Mouse (Mus musculus) forebrain, embryonic 13.5 days (tissue): ENCODE results near the gene Lhx8. TPM values are rescaled to one million over a fixed set of nuclear protein-coding genes. Genes with fewer than 3 reads are reported as not detected.

Experiments
- ATAC-seq: fragments of 200-750 bp; cut with Nextera tagmentation; 2 replicates; pipeline ENCODE4 v1.8.0; 2017
- H3K27ac ChIP-seq: fragments of 300-500 bp; sonication (generic); 2 replicates; pipeline ENCODE4 v1.5.1; 2015; ENCODE audit warnings: inconsistent platforms, mild to moderate bottlenecking, moderate library complexity
- H3K27me3 ChIP-seq: fragments of 300-500 bp; sonication (generic); 2 replicates; pipeline ENCODE4 v1.6.1; 2015; ENCODE audit warnings: mild to moderate bottlenecking, inconsistent platforms
- H3K36me3 ChIP-seq: fragments of 300-500 bp; sonication (generic); 2 replicates; pipeline ENCODE4 v1.6.1; 2015; ENCODE audit warnings: mild to moderate bottlenecking, inconsistent platforms; ENCODE audit not compliant: poor library complexity, severe bottlenecking
- H3K4me1 ChIP-seq: fragments of 300-500 bp; sonication (generic); 2 replicates; pipeline ENCODE4 v1.6.1; 2015; ENCODE audit warnings: inconsistent platforms
- H3K4me2 ChIP-seq: fragments of 300-500 bp; sonication (generic); 2 replicates; pipeline ENCODE4 v1.6.1; 2015; ENCODE audit warnings: inconsistent platforms, mild to moderate bottlenecking, moderate library complexity
- H3K4me3 ChIP-seq: fragments of 300-500 bp; sonication (generic); 2 replicates; pipeline ENCODE4 v1.5.1; 2015; ENCODE audit warnings: mild to moderate bottlenecking, inconsistent platforms
- H3K9ac ChIP-seq: fragments of 300-500 bp; sonication (generic); 2 replicates; pipeline ENCODE4 v1.6.1; 2015; ENCODE audit warnings: mild to moderate bottlenecking, inconsistent platforms
- H3K9me3 ChIP-seq: fragments of 300-500 bp; sonication (generic); replicated peaks from 2 replicates; pipeline ENCODE4 v1.6.1; 2016; ENCODE audit warnings: inconsistent platforms
- WGBS: fragments of 180-500 bp; shearing (Covaris S2); methylation state at CpG from one replicate; pipeline ENCODE4 v1.1.7; 2015; 5-methylcytosine and 5-hydroxymethylcytosine counted together
- polyA plus RNA-seq: library from polyadenylated mRNA; unstranded; fragments of >200 nt; fragmentation: Nextera tagmentation; extraction: Ambion mirVana; gene quantifications from 2 replicates; pipeline ENCODE4 v1.2.1, GENCODE M21; 2015

Lhx8 gene
- polyA plus RNA-seq: 15.7 and 24.5 TPM in 2 replicates

DNA sequence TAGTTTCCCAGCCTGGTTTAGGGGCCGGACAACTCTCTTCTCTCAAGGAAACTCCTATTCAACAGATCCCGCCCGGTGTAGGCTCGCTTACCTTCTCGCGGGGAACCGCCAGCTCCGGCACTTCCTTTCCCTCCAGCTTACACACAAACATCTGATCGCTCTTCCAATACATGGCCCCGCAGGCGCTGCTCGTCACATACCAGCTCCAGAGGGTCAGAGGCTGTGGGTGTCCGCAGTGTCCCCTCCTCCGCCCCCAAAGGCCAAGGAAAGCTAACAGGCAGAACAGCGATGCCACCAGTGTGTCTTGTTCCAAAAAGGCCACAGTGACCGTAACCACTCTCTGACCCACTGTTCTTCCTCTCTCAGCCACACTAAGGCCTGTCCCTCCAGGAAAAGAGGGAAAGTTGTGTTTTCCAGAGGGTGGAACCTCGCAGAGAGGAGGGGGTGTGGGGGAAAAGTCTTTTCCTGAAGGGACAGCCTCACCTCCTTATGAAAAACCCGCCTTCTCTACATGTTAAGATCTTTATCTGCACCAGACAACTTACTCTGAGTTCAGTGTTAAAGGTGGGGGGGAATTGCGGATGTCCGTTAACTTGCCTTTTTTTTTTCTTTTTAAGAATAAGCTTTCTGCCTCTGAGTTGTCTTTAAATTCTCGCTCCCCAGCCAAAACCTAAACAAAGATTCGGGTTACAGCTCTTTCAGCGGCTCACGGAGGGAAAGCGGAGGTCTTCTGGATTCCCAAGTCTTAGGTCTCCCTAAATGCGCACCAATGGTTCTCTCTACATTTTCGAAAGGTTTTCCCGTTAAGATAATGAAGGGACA lies at the start of gene Lhx8:
Lhx8 (minus strand) TSS at position 479 of the 822 bp plus-strand sequence.
- Histone ChIP-seq H3K4me1 (peaks cover 35% of the 10 kb centered on the region), H3K27me3 (peaks cover 90% of the 10 kb centered on the region), H3K27ac (peak within 1 kb of the TSS; percentile 75), H3K9ac (peak within 1 kb of the TSS; percentile 54), H3K36me3 (no peaks in the 10 kb centered on the region), H3K9me3 (no peaks in the 10 kb centered on the region), H3K4me3 (peak within 1 kb of the TSS; percentile 40), H3K4me2 (peak within 1 kb of the TSS; percentile 75)
- ATAC-seq: no peak
- WGBS: under 1% methylated on average over 28 of the region's 28 CpGs

DNA sequence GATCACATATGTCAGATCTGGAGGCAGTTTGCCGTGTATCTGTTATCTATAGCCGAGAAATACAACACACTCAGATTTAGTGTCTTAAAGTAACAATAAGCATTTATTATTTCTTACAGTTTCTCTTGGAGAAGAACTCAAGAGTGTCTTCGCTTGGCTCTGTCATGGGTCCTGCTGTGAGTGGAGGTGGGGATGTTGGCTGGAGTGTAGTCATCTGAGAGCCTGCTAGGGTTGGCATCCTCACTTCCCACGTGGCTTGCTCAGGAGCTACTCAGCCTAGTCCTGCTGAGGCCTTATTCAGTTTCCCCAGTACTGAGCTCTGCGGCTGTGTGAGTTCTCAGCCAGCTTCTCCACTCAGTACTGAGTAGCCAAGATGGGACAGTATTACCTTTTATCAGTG lies 43.1 kb upstream of the Lhx8 start:
- Histone ChIP-seq H3K27ac (no peak overlapping the region), H3K27me3 (0 out of 2 replicates have a peak, but pooled peaks cover 2% of the 10 kb centered on the region), H3K4me3 (no peak overlapping the region), H3K4me1 (no peaks in the 10 kb centered on the region), H3K9me3 (no peaks in the 10 kb centered on the region), H3K36me3 (no peaks in the 10 kb centered on the region), H3K9ac (no peak overlapping the region), H3K4me2 (no peak overlapping the region)
- WGBS: 78% methylated on average over 5 of the region's 5 CpGs
- ATAC-seq: no peak; the same call in 1 of the 2 replicates

DNA sequence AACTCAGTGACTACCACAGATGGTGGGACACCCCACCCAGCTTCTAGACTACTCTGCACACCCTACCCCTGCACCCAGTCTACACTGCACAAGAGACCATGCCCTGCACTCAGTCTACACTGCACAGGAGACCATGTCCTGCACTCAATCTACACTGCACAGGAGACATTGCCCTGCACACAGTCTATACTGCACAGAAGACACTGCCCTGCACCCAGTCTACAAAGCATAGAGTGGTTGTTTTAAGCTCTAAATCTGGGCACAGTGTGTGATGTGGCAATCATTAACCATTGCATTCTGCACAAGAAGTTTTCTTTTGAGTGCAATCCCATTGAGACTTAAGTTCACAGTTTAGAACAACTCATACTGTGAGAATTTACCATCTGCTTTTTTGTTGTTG lies 42.2 kb upstream of the Lhx8 start:
- ATAC-seq: no peak
- no peak overlapping the region for H3K27ac ChIP-seq

DNA sequence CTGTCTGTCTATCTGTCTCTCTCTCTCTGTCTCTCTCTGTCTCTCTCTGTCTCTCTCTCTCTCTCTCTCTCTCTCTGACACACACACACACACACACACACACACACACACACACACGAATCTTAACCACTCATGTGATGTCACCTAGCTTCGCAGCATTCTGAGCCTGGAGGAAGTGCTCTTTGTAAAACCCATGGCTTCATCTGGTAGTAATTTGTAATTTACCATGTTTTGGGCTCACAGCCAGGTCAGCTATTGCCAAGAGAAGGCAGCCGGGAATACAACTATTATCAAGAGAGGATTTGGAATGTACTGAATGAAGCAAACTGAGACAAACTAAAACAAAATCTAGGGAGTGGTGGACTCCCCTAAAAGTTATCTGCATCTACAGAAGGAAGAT lies 36.9 kb upstream of the Lhx8 start:
- ATAC-seq: 0 out of 2 replicates have a peak, but pooled peaks have one; percentile 38
- WGBS: 42% methylated on average over 3 of the region's 3 CpGs
- H3K4me3 ChIP-seq: no peak overlapping the region
- H3K36me3 ChIP-seq: no peaks in the 10 kb centered on the region
- H3K4me1 ChIP-seq: no peaks in the 10 kb centered on the region
- no peaks in the 10 kb centered on the region for H3K27me3 ChIP-seq
- H3K9ac ChIP-seq: no peak overlapping the region
- no peak overlapping the region for H3K4me2 ChIP-seq
- H3K27ac ChIP-seq: no peak overlapping the region
- no peaks in the 10 kb centered on the region for H3K9me3 ChIP-seq

More for the DNA sequence above, 42.2 kb upstream of the Lhx8 start:
- Histone ChIP-seq H3K4me1 (no peaks in the 10 kb centered on the region), H3K36me3 (no peaks in the 10 kb centered on the region), H3K4me2 (no peak overlapping the region), H3K4me3 (no peak overlapping the region), H3K27me3 (0 out of 2 replicates have a peak, but pooled peaks cover 2% of the 10 kb centered on the region), H3K9ac (no peak overlapping the region), H3K9me3 (no peaks in the 10 kb centered on the region)

DNA sequence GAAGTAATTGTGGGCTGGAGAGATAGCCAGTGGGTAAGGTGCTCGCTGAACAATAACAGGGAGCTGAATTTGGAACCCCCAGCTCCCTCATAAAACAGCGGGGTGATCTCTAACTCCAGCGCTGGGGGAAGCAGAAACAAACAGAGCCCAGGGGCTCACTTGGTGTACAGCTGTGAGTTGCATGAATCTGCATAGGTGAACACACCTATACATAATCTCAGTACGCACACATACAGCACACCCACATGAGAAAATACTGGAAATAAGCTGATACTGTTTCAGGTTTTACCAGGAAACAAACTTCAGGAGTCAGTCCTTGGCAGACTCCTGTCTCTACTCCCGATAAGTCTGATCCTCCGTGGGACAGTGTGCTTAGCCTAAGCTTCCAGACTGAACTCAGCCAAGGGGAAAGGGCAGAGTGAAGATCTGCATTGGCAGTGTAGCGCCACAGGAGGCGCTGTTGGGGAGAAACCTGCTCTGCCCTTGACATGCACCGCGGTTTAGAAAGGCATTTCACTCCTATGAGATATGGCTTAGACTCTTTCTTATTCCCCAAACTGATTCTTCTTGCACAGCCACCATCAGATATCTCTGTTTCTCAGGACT lies 34.2 kb upstream of the Lhx8 start:
- Histone ChIP-seq H3K9me3 (no peaks in the 10 kb centered on the region), H3K4me1 (no peaks in the 10 kb centered on the region), H3K27me3 (no peaks in the 10 kb centered on the region), H3K36me3 (no peaks in the 10 kb centered on the region), H3K4me3 (no peak overlapping the region), H3K4me2 (no peak overlapping the region), H3K9ac (no peak overlapping the region), H3K27ac (no peak overlapping the region)
- WGBS: 26% methylated on average over 10 of the region's 10 CpGs
- no peak for ATAC-seq

DNA sequence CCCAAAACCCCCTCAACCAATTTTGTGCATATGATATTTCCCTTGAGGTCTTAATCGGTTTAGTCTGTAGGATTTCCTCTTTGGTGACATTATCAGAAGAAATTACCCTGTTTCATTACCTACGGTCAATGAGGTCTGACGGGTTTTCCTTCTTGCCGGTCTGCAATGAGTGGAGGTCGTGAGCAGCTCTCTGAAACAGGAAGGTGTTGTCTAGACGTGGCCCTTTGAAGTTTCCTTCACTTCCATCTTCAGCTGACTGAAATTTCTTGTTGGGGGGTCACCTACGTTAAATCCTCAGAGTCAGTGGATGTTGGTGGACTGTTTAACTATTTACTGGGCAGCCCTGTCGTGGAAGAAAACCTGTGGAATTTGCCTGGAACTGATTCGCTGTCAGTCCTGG lies 33.0 kb upstream of the Lhx8 start:
- Histone ChIP-seq H3K9me3 (no peaks in the 10 kb centered on the region), H3K4me1 (no peaks in the 10 kb centered on the region), H3K9ac (no peak overlapping the region), H3K4me3 (no peak overlapping the region), H3K36me3 (no peaks in the 10 kb centered on the region), H3K27me3 (no peaks in the 10 kb centered on the region), H3K4me2 (no peak overlapping the region), H3K27ac (no peak overlapping the region)
- 83% methylated on average over 9 of the region's 9 CpGs for WGBS
- ATAC-seq: no peak

DNA sequence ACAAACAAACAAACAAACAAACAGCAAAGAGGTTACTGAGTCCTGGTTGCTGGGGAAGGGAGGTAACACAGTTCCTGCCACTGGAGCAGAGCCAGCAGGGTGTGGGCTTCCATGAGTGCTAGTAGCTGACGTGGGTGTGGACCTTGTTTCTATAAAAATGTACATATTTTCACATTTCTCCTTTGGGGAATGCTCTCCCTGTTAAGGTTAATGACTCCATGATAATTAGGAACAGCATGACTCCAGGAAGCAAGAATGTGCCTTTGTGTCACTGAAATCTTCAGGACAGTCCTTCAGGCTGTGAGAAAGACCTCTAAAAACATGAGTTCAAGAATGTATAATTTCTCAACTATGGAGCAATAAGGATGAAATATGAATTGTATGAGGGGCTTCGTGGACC lies 28.8 kb upstream of the Lhx8 start:
- no peaks in the 10 kb centered on the region for H3K36me3 ChIP-seq
- H3K4me3 ChIP-seq: no peak overlapping the region
- no peak overlapping the region for H3K9ac ChIP-seq
- 67% methylated on average over 2 of the region's 2 CpGs for WGBS
- no peaks in the 10 kb centered on the region for H3K27me3 ChIP-seq
- H3K4me2 ChIP-seq: no peak overlapping the region
- no peak overlapping the region for H3K27ac ChIP-seq
- H3K4me1 ChIP-seq: no peaks in the 10 kb centered on the region
- no peak for ATAC-seq
- H3K9me3 ChIP-seq: no peaks in the 10 kb centered on the region

DNA sequence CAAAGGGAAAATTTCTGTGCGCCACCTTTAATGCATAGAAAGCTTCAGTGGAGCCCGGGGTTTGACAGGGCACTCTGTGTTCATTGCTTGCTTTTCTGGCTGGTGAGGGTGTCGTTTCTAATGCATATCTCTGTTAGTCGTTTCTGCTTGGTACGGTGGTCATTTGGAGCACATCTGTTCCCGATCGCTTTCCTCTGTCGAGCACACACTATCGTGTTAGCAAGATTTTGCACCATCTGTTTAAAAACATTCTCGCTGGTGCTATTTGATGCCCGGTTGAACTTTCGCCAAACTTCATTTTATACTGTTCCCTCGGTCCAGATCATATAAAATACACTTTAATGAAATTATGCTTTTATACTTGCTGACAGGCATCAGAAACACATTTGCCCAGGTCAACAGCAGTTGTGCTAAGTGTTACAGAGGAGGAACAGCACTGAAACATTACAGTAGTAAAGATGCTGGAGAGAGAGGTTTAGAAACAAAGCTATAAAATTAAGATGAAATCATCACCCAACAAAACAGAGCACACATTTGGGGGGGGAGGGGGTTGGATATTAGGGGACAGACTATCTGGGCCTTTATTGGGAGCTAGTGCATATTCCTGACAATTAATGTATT lies 9.9 kb upstream of the Lhx8 start:
- H3K9me3 ChIP-seq: no peaks in the 10 kb centered on the region
- no peak for ATAC-seq
- H3K36me3 ChIP-seq: no peaks in the 10 kb centered on the region
- no peak overlapping the region for H3K9ac ChIP-seq
- no peak overlapping the region for H3K4me3 ChIP-seq
- no peak overlapping the region for H3K27ac ChIP-seq
- H3K27me3 ChIP-seq: peaks cover 24% of the 10 kb centered on the region
- 73% methylated on average over 13 of the region's 13 CpGs for WGBS
- H3K4me1 ChIP-seq: no peaks in the 10 kb centered on the region
- no peak overlapping the region for H3K4me2 ChIP-seq

DNA sequence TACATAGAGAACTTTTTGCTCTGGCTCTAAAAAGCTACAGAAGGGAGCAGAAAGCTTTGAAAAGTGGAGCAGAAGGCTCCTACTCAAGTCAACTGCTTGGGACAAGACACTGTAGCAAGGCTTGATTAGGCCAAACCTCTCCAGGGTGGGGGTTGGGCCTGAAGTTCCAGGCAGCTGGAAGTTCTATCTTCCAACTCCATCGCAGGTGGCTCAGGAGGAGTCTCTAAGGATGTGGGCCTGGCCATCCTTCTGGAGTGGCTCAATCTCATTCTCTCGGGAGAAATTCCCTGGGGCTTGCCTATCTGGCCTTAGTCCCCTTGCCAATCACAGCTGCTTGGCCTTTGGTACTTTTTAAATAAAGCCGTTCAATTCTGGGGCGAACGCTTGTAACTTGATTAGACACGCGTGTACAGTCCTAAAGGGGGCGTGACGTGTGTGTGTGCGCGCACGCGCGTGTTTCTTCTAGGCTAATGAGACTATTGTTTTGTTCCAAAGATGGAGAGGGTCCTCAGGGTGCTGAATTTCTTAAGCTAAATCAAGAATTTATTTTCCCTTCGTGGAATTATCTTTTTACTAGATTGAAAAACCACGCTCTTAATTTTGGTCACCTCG lies 9.3 kb upstream of the Lhx8 start:
- H3K4me2 ChIP-seq: no peak overlapping the region
- H3K9me3 ChIP-seq: no peaks in the 10 kb centered on the region
- H3K27me3 ChIP-seq: peaks cover 31% of the 10 kb centered on the region
- H3K4me3 ChIP-seq: no peak overlapping the region
- WGBS: 85% methylated on average over 17 of the region's 17 CpGs
- H3K4me1 ChIP-seq: no peaks in the 10 kb centered on the region
- no peak for ATAC-seq
- H3K9ac ChIP-seq: no peak overlapping the region; the same call in 1 of the 2 replicates
- no peaks in the 10 kb centered on the region for H3K36me3 ChIP-seq
- no peak overlapping the region for H3K27ac ChIP-seq

DNA sequence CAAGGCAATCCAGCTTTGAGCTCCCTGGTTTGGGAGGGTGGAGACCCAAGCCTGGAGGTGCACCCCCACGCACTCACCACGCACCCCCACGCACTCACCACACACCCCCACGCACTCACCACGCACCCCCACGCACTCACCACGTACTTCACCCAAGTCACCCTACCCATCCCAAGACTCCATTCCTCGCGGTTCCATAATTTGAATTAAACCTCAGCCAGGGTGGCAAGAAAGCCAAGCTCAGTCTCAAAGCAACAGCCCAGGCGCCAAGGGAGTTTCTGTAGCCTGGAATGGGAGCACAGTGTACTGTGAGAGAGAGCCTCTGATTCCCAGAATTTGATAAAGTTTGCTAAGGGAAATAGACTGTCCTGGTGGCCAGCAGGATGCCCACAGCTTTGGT lies 4.3 kb upstream of the Lhx8 start:
- Histone ChIP-seq H3K36me3 (no peaks in the 10 kb centered on the region), H3K9me3 (no peaks in the 10 kb centered on the region), H3K4me3 (peak overlapping the region; percentile 30; the same call in 1 of the 2 replicates), H3K4me2 (peak overlapping the region; percentile 21), H3K27ac (no peak overlapping the region), H3K27me3 (peaks cover 75% of the 10 kb centered on the region), H3K4me1 (peaks cover 14% of the 10 kb centered on the region), H3K9ac (no peak overlapping the region)
- no peak for ATAC-seq
- WGBS: 2% methylated on average over 10 of the region's 10 CpGs

DNA sequence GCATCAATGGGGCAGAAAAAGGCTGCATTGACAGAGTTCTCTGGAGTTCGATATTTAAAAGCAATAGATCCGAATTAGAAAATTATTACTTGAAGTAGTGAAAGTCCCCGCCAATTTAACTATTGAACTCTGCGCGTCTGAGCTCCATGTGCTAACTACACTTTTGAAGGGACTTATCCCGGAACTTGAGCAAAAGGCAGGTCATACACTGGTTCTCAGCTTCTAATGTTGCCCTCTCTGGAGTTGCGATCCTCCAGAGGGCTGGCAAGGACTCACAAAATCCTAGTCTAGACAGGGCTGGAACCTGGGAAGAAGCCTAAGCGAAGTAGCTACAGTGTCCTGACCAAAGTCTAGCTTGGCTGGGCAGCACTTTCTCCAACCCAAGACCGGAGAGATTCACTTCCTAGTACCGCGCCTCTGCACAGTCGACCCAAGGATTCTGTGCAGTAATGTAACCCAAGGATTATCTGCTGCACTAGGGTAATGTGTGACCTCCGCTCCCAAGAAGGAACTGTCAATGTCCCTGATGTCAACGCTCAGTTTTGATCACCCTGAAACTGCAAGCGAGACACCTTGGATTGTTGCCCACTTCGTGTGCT lies 3.0 kb upstream of the Lhx8 start:
- Histone ChIP-seq H3K27me3 (peaks cover 84% of the 10 kb centered on the region), H3K4me1 (peaks cover 27% of the 10 kb centered on the region), H3K4me2 (peak overlapping the region; percentile 21), H3K36me3 (no peaks in the 10 kb centered on the region), H3K4me3 (peak overlapping the region; percentile 30), H3K27ac (no peak overlapping the region), H3K9ac (peak overlapping the region; percentile 27; the same call in 1 of the 2 replicates), H3K9me3 (no peaks in the 10 kb centered on the region)
- WGBS: 2% methylated on average over 16 of the region's 16 CpGs
- ATAC-seq: no peak
